Mouse (Mus musculus): ENCODE results near the gene Rxylt1.

DNA sequence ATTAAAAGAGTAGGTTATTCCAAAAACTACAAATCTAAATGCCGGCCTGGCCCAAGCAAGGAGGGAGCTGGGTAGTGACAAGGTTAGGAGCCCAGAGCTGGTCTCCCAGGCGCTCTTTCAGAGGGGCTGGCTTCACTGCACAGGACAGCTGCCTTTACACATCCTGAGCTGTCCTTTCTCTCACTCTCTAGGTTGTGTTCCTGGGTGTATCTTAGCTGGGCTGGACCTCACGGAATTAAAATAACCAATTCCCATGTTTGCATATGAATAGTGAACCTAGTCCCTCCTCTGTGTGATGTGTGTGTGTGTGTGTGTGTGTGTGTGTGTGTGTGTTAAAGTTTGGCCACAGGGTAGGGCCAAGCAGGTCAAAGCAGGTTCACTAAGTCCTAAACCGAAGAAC is 52.2 kb downstream of the Rxylt1 start:
- TF ChIP-seq TAL1 (IDR thresholded peaks at IDR 0.05; ENCODE audit: low read length) (no peak), GATA1 (IDR thresholded peaks at IDR 0.05; ENCODE audit: low read length) (no peak)

All from erythroblast, embryonic 14.5 days (primary cell).